Mouse (Mus musculus) MEL (cell line): ENCODE results near the gene Ndrg4.

Source experiments
- CTCF ChIP-seq, 3 experiments: IDR thresholded peaks in 2 of 3; conservative IDR thresholded peaks in 1 of 3; 2 replicates each; pipeline ENCODE4 v1.5.1; 2011 to 2012; ENCODE audit warnings: low read length in 3 of 3, low read depth in 2 of 3, mild to moderate bottlenecking in 2 of 3, improper control_type of control experiment in 1 of 3, inconsistent platforms in 1 of 3, mixed read lengths in 1 of 3, moderate library complexity in 1 of 3; ENCODE audit not compliant: control insufficient read depth in 1 of 3, insufficient read depth in 1 of 3, poor library complexity in 1 of 3, severe bottlenecking in 1 of 3
- E2F4 ChIP-seq: IDR thresholded peaks from 2 replicates; pipeline ENCODE4 v1.6.1; 2011; ENCODE audit warnings: low read depth, low read length, improper control_type of control experiment, borderline replicate concordance
- EP300 ChIP-seq, 2 experiments: IDR thresholded peaks; 2 replicates each; pipeline ENCODE4 v1.6.1; 2011; ENCODE audit warnings: improper control_type of control experiment in 2 of 2, low read length in 2 of 2, low read depth in 1 of 2, mild to moderate bottlenecking in 1 of 2
- GABPA ChIP-seq: IDR thresholded peaks from 2 replicates; pipeline ENCODE4 v1.6.1; 2012; ENCODE audit warnings: low read depth, mild to moderate bottlenecking, inconsistent platforms, low read length, improper control_type of control experiment, moderate library complexity
- MAZ ChIP-seq: IDR thresholded peaks from 2 replicates; pipeline ENCODE4 v1.6.1; 2012; ENCODE audit warnings: low read depth, mild to moderate bottlenecking, inconsistent platforms, low read length, improper control_type of control experiment
- MEF2A ChIP-seq: IDR thresholded peaks from 2 replicates; pipeline ENCODE4 v1.6.1; 2014; ENCODE audit warnings: low read depth, mild to moderate bottlenecking, inconsistent platforms, low read length, improper control_type of control experiment; ENCODE audit not compliant: poor library complexity, insufficient replicate concordance, severe bottlenecking; ENCODE audit errors: extremely low read depth
- MYC ChIP-seq: IDR thresholded peaks from 2 replicates; pipeline ENCODE4 v1.6.1; 2011; ENCODE audit warnings: low read depth, mild to moderate bottlenecking, low read length, improper control_type of control experiment, moderate library complexity
- ZKSCAN1 ChIP-seq: IDR thresholded peaks from 2 replicates; pipeline ENCODE4 v1.6.1; 2012; ENCODE audit warnings: low read depth, mild to moderate bottlenecking, inconsistent platforms, low read length, improper control_type of control experiment, moderate library complexity

DNA sequence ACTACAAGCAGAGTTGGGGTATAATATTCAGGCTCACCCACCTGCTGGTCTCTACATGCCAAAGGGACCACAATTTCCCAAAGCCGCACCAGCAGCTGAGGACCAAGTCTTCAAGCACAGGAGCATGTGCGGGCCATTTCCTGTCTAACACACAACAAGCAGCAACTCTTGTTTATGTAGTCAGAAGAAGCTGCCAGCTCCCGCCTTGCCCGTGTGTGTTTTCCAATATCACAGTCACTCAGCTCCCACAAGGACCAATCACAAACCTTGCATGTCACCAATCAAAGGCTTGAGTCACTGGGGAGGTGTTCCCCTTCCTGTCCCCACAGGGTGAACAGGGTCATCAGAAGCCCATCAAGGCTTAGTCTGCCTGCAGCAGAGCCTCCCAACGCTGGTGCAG, 23.4 kb upstream of the Ndrg4 start:
- TF ChIP-seq ZKSCAN1 = no peak
- TF ChIP-seq EP300 (IDR thresholded peaks at IDR 0.05; ENCODE audit: low read depth in 1 of 2, low read length in 2 of 2) = no peak
- TF ChIP-seq E2F4 = no peak
- no peak for TF ChIP-seq GABPA
- TF ChIP-seq MYC = no peak
- no peak for TF ChIP-seq CTCF (IDR thresholded peaks at IDR 0.05 in 2 of 3, conservative IDR thresholded peaks at IDR 0.05 in 1 of 3; ENCODE audit: control insufficient read depth in 1 of 3, insufficient read depth in 1 of 3, low read depth in 2 of 3, low read length in 3 of 3, poor library complexity in 1 of 3, severe bottlenecking in 1 of 3)
- TF ChIP-seq MEF2A = no peak
- no peak for TF ChIP-seq MAZ
